Mouse (Mus musculus): ENCODE measurements around the gene Rnf167. TPM values are rescaled to one million over a fixed set of nuclear protein-coding genes. Genes with fewer than 3 reads are reported as not detected.

Rnf167 gene
- polyA plus RNA-seq, 1 experiment from 2014 or later, result 73.6 TPM

- peaks cover 41% of the 10 kb centered on the region for H3K36me3 ChIP-seq
- ATAC-seq, result 0 out of 2 replicates have a peak, but pooled peaks have one; percentile 3
- H3K4me1 ChIP-seq, result peaks cover 45% of the 10 kb centered on the region
- peak overlapping the region; percentile 92 for H3K9ac ChIP-seq
- no peaks in the 10 kb centered on the region for H3K27me3 ChIP-seq (replicated peaks)
- H3K4me3 ChIP-seq, result peak overlapping the region; percentile 76
- no peaks in the 10 kb centered on the region for H3K9me3 ChIP-seq (replicated peaks)
- WGBS (ENCODE audit: insufficient replicate concordance), result under 1% methylated on average over 31 of the region's 31 CpGs
- peak overlapping the region; percentile 98 for H3K4me2 ChIP-seq
- H3K27ac ChIP-seq, result peak overlapping the region; percentile 95
Measured at GRCm38 (mm10) chr11:70669582-70670345, 22.7 kb downstream of the Rnf167 start.

GRCm38 (mm10) chr11:70670483-70670882, 23.4 kb downstream of the Rnf167 start:
- peak overlapping the region; percentile 95 for H3K27ac ChIP-seq
- H3K4me2 ChIP-seq, result peak overlapping the region; percentile 98
- H3K36me3 ChIP-seq, result peaks cover 39% of the 10 kb centered on the region
- no peak for ATAC-seq
- H3K9me3 ChIP-seq (replicated peaks), result no peaks in the 10 kb centered on the region
- WGBS (ENCODE audit: insufficient replicate concordance), result 52% methylated on average over 14 of the region's 14 CpGs
- H3K9ac ChIP-seq, result peak overlapping the region; percentile 92
- H3K27me3 ChIP-seq (replicated peaks), result no peaks in the 10 kb centered on the region
- H3K4me3 ChIP-seq, result peak overlapping the region; percentile 76
- peaks cover 45% of the 10 kb centered on the region for H3K4me1 ChIP-seq

- no peaks in the 10 kb centered on the region for H3K27me3 ChIP-seq (replicated peaks)
- no peak overlapping the region for H3K9ac ChIP-seq
- peaks cover 41% of the 10 kb centered on the region for H3K36me3 ChIP-seq
- H3K4me1 ChIP-seq, result peaks cover 45% of the 10 kb centered on the region
- 0 out of 2 replicates have a peak overlapping the region, but pooled peaks have one; percentile 98 for H3K4me2 ChIP-seq
- H3K4me3 ChIP-seq, result no peak overlapping the region
- WGBS (ENCODE audit: insufficient replicate concordance), result 74% methylated on average over 16 of the region's 16 CpGs
- no peaks in the 10 kb centered on the region for H3K9me3 ChIP-seq (replicated peaks)
- no peak overlapping the region for H3K27ac ChIP-seq
- no peak for ATAC-seq
Measured at GRCm38 (mm10) chr11:70671333-70672047, 24.5 kb downstream of the Rnf167 start.

- Histone ChIP-seq H3K9me3 (replicated peaks) (no peaks in the 10 kb centered on the region), H3K36me3 (peaks cover 50% of the 10 kb centered on the region), H3K4me3 (no peak overlapping the region), H3K4me1 (peaks cover 43% of the 10 kb centered on the region), H3K27ac (no peak overlapping the region), H3K9ac (no peak overlapping the region), H3K27me3 (replicated peaks) (no peaks in the 10 kb centered on the region), H3K4me2 (no peak overlapping the region)
- no peak for ATAC-seq
- 81% methylated on average over 6 of the region's 6 CpGs for WGBS (ENCODE audit: insufficient replicate concordance)
Measured at GRCm38 (mm10) chr11:70674014-70674413, 27.0 kb downstream of the Rnf167 start.

- no peak overlapping the region for H3K4me3 ChIP-seq
- WGBS (ENCODE audit: insufficient replicate concordance), result 51% methylated on average over 10 of the region's 11 CpGs
- H3K36me3 ChIP-seq, result peaks cover 54% of the 10 kb centered on the region
- no peak overlapping the region for H3K4me2 ChIP-seq
- peaks cover 47% of the 10 kb centered on the region for H3K4me1 ChIP-seq
- no peak for ATAC-seq
- H3K27ac ChIP-seq, result no peak overlapping the region
- H3K9me3 ChIP-seq (replicated peaks), result no peaks in the 10 kb centered on the region
- no peak overlapping the region for H3K9ac ChIP-seq
- H3K27me3 ChIP-seq (replicated peaks), result no peaks in the 10 kb centered on the region
Measured at GRCm38 (mm10) chr11:70674501-70674900, 27.5 kb downstream of the Rnf167 start.

- H3K27ac ChIP-seq, result peak overlapping the region; percentile 33; the same call in 1 of the 2 replicates
- no peaks in the 10 kb centered on the region for H3K9me3 ChIP-seq (replicated peaks)
- 76% methylated on average over 9 of the region's 9 CpGs for WGBS (ENCODE audit: insufficient replicate concordance)
- peaks cover 65% of the 10 kb centered on the region for H3K36me3 ChIP-seq
- ATAC-seq, result no peak
- no peak overlapping the region for H3K4me3 ChIP-seq
- H3K27me3 ChIP-seq (replicated peaks), result no peaks in the 10 kb centered on the region
- H3K4me1 ChIP-seq, result peaks cover 39% of the 10 kb centered on the region
- no peak overlapping the region for H3K9ac ChIP-seq
- H3K4me2 ChIP-seq, result no peak overlapping the region
Measured at GRCm38 (mm10) chr11:70678092-70678491, 31.1 kb downstream of the Rnf167 start.

GRCm38 (mm10) chr11:70678576-70678975, 31.5 kb downstream of the Rnf167 start:
- H3K36me3 ChIP-seq, result peaks cover 69% of the 10 kb centered on the region
- H3K9me3 ChIP-seq (replicated peaks), result no peaks in the 10 kb centered on the region
- WGBS (ENCODE audit: insufficient replicate concordance), result 75% methylated on average over 2 of the region's 2 CpGs
- peak overlapping the region; percentile 65 for H3K27ac ChIP-seq
- no peak; the same call in 1 of the 2 replicates for ATAC-seq
- no peak overlapping the region for H3K4me2 ChIP-seq
- H3K27me3 ChIP-seq (replicated peaks), result no peaks in the 10 kb centered on the region
- H3K4me3 ChIP-seq, result no peak overlapping the region
- peaks cover 39% of the 10 kb centered on the region for H3K4me1 ChIP-seq
- H3K9ac ChIP-seq, result no peak overlapping the region

- ATAC-seq, result no peak
- H3K9ac ChIP-seq, result no peak overlapping the region
- no peak overlapping the region for H3K4me3 ChIP-seq
- H3K27ac ChIP-seq, result peak overlapping the region; percentile 65; the same call in 1 of the 2 replicates
- H3K27me3 ChIP-seq (replicated peaks), result no peaks in the 10 kb centered on the region
- H3K36me3 ChIP-seq, result peaks cover 69% of the 10 kb centered on the region
- H3K4me2 ChIP-seq, result no peak overlapping the region
- peaks cover 38% of the 10 kb centered on the region for H3K4me1 ChIP-seq
- 90% methylated on average over 8 of the region's 8 CpGs for WGBS (ENCODE audit: insufficient replicate concordance)
- H3K9me3 ChIP-seq (replicated peaks), result no peaks in the 10 kb centered on the region
Measured at GRCm38 (mm10) chr11:70679361-70679760, 32.3 kb downstream of the Rnf167 start.

- whole genome bisulfite sequencing (ENCODE audit: insufficient replicate concordance), result 52% methylated on average over 8 of the region's 8 CpGs
- no peak for ATAC-seq
Measured at GRCm38 (mm10) chr11:70679894-70680293, 32.9 kb downstream of the Rnf167 start.

GRCm38 (mm10) chr11:70681170-70681569, 34.1 kb downstream of the Rnf167 start:
- 77% methylated on average over 12 of the region's 12 CpGs for WGBS (ENCODE audit: insufficient replicate concordance)
- no peaks in the 10 kb centered on the region for H3K9me3 ChIP-seq (replicated peaks)
- no peaks in the 10 kb centered on the region for H3K27me3 ChIP-seq (replicated peaks)
- no peak overlapping the region for H3K27ac ChIP-seq
- no peak overlapping the region for H3K4me3 ChIP-seq
- no peak overlapping the region for H3K4me2 ChIP-seq
- peaks cover 70% of the 10 kb centered on the region for H3K36me3 ChIP-seq
- no peak overlapping the region for H3K9ac ChIP-seq
- no peak for ATAC-seq
- H3K4me1 ChIP-seq, result peaks cover 38% of the 10 kb centered on the region

More at GRCm38 (mm10) chr11:70679894-70680293, 32.9 kb downstream of the Rnf167 start:
- Histone ChIP-seq H3K27ac (peak overlapping the region; percentile 65; the same call in 1 of the 2 replicates), H3K36me3 (peaks cover 71% of the 10 kb centered on the region), H3K9ac (no peak overlapping the region), H3K27me3 (replicated peaks) (no peaks in the 10 kb centered on the region), H3K4me3 (no peak overlapping the region), H3K4me2 (no peak overlapping the region), H3K4me1 (peaks cover 36% of the 10 kb centered on the region), H3K9me3 (replicated peaks) (no peaks in the 10 kb centered on the region)

- no peak overlapping the region for H3K4me3 ChIP-seq
- H3K4me1 ChIP-seq, result peaks cover 42% of the 10 kb centered on the region
- WGBS (ENCODE audit: insufficient replicate concordance), result 50% methylated on average over 11 of the region's 11 CpGs
- H3K9me3 ChIP-seq (replicated peaks), result no peaks in the 10 kb centered on the region
- peak overlapping the region; percentile 1; the same call in 1 of the 2 replicates for H3K4me2 ChIP-seq
- no peak; the same call in 1 of the 2 replicates for ATAC-seq
- no peaks in the 10 kb centered on the region for H3K27me3 ChIP-seq (replicated peaks)
- H3K27ac ChIP-seq, result peak overlapping the region; percentile 34; the same call in 1 of the 2 replicates
- H3K9ac ChIP-seq, result no peak overlapping the region
- peaks cover 66% of the 10 kb centered on the region for H3K36me3 ChIP-seq
Measured at GRCm38 (mm10) chr11:70681897-70682581, 35.0 kb downstream of the Rnf167 start.
